Mouse (Mus musculus) thymus, adult 2 months (tissue): ENCODE measurements around the gene Vezt.

Source experiments
- CTCF ChIP-seq: fragments of 200-500 bp; IDR thresholded peaks from 2 replicates; pipeline ENCODE4 v1.5.1; 2012; ENCODE audit warnings: mild to moderate bottlenecking, control low read depth, low read length, moderate library complexity, borderline replicate concordance; ENCODE audit not compliant: control insufficient read depth, poor library complexity, insufficient read depth; ENCODE audit errors: extremely low read depth
- POLR2A ChIP-seq: fragments of 200-500 bp; IDR thresholded peaks from 2 replicates; pipeline ENCODE4 v1.6.1; 2012; ENCODE audit warnings: mild to moderate bottlenecking, low read length, control low read depth, moderate library complexity; ENCODE audit not compliant: control insufficient read depth, poor library complexity, insufficient read depth; ENCODE audit errors: extremely low read depth

DNA sequence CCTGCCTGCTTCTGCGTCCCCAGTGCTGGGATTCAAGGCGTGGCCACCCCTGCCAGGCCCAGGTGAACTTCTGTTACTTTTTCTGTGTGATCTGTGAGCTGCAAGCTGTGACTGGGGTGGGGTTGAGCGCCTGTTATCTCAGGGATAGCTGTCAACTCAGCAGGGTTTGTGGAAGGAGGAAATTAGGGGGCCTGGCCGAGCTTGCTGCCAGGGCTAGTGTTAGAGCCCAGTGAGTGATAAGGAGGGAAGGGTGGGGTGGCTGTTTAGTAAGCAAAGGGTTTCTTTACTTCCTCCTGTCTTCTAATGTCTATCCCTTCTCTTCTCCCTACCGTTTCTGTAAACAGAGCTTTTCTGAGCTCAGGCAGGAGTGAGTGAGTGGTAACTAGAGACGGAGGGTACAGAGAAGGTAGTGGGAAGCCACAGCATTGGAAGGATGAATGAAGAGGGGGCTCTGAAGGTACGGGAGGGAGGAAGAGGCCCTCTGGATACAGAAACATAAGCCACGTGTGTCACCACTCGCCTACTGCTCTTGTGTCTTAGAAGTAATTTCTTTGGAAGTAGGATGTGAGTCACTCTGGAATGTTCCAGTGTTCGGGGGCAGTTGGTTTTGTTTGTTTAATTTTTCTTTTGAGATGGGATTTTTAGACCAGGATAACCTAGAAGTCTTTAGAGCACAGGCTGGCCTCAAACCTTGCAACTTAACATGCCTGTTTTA is 12.4 kb upstream of the Vezt start:
- TF ChIP-seq POLR2A (no peak), CTCF (no peak)
